Mouse (Mus musculus): Measurements from ENCODE around the gene Zic4. TPM values are rescaled to one million over a fixed set of nuclear protein-coding genes. Genes with fewer than 3 reads are reported as not detected.

Gene Zic4
- polyA plus RNA-seq, 1 experiment from 2014 or later, result 0.06 TPM

- Histone ChIP-seq H3K27me3 (replicated peaks) (peaks cover 88% of the 10 kb centered on the region), H3K4me2 (no peak overlapping the region), H3K9ac (no peak overlapping the region), H3K36me3 (no peaks in the 10 kb centered on the region), H3K4me3 (replicated peaks) (no peak overlapping the region), H3K4me1 (peaks cover 7% of the 10 kb centered on the region), H3K9me3 (no peaks in the 10 kb centered on the region), H3K27ac (no peak overlapping the region)
- ATAC-seq (ENCODE audit: insufficient read depth, low FRiP score, low read depth), result no peak
- WGBS, result 3% methylated on average over 14 of the region's 14 CpGs
Measured at GRCm38 (mm10) chr9:91377036-91377872, 15.0 kb downstream of the Zic4 start.

- Histone ChIP-seq H3K9ac (no peak overlapping the region), H3K27me3 (replicated peaks) (peaks cover 88% of the 10 kb centered on the region), H3K9me3 (no peaks in the 10 kb centered on the region), H3K27ac (no peak overlapping the region), H3K36me3 (no peaks in the 10 kb centered on the region), H3K4me2 (no peak overlapping the region), H3K4me1 (peaks cover 7% of the 10 kb centered on the region), H3K4me3 (replicated peaks) (no peak overlapping the region)
- WGBS, result 0% methylated on average over 16 of the region's 16 CpGs
- ATAC-seq (ENCODE audit: insufficient read depth, low FRiP score, low read depth), result no peak
Measured at GRCm38 (mm10) chr9:91377873-91378150, 15.6 kb downstream of the Zic4 start.

DNA sequence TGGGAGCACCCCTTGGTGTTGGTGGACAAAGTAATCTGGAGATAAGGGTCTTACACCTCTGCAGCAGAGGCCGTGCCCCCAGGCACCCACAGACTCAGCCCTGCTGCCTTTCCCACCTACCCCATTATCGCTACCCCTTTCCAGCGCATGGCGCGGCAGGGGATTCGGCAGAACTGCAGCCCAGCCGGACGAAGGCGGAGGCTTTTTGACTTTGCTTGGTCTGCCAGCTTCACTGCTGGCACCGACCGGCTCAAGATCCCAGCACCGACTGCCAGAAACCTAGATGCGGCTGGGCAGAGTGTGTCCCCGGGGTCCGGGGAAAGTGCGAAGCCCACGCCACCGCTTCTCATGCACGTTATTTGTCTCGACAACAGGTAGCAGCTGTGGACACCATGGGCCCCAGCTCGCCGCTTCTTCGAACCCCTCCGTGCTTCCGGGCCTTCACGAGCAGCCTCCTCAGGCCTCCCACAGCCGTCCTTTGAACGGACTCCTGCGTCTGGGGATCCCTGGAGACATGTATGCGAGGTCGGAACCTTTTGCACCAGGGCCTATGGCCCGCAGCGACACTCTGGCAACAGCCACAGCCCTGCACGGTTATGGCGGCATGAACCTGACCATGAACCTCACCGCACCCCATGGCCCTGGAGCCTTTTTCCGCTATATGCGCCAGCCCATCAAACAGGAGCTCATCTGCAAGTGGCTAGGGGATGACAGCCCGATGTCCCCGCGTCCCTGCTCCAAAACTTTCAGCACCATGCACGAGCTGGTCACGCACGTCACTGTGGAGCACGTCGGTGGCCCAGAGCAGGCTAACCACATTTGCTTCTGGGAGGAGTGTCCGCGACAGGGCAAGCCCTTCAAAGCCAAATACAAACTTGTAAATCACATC, 16.4 kb downstream of the Zic4 start:
- WGBS, result 2% methylated on average over 48 of the region's 48 CpGs
- ATAC-seq (ENCODE audit: insufficient read depth, low FRiP score, low read depth), result no peak

GRCm38 (mm10) chr9:91379300-91379635, 17.1 kb downstream of the Zic4 start:
- Histone ChIP-seq H3K9me3 (no peaks in the 10 kb centered on the region), H3K36me3 (no peaks in the 10 kb centered on the region), H3K4me1 (peaks cover 7% of the 10 kb centered on the region), H3K9ac (no peak overlapping the region), H3K4me3 (replicated peaks) (no peak overlapping the region), H3K4me2 (no peak overlapping the region), H3K27ac (no peak overlapping the region), H3K27me3 (replicated peaks) (peaks cover 91% of the 10 kb centered on the region)
- WGBS, result 1% methylated on average over 8 of the region's 8 CpGs
- no peak for ATAC-seq (ENCODE audit: insufficient read depth, low FRiP score, low read depth)

More for the DNA sequence above, 16.4 kb downstream of the Zic4 start:
- H3K27me3 ChIP-seq (replicated peaks), result peaks cover 91% of the 10 kb centered on the region
- H3K4me1 ChIP-seq, result peaks cover 7% of the 10 kb centered on the region
- H3K9me3 ChIP-seq, result no peaks in the 10 kb centered on the region
- H3K9ac ChIP-seq, result no peak overlapping the region
- no peak overlapping the region for H3K4me3 ChIP-seq (replicated peaks)
- no peaks in the 10 kb centered on the region for H3K36me3 ChIP-seq
- H3K27ac ChIP-seq, result no peak overlapping the region
- H3K4me2 ChIP-seq, result no peak overlapping the region

DNA sequence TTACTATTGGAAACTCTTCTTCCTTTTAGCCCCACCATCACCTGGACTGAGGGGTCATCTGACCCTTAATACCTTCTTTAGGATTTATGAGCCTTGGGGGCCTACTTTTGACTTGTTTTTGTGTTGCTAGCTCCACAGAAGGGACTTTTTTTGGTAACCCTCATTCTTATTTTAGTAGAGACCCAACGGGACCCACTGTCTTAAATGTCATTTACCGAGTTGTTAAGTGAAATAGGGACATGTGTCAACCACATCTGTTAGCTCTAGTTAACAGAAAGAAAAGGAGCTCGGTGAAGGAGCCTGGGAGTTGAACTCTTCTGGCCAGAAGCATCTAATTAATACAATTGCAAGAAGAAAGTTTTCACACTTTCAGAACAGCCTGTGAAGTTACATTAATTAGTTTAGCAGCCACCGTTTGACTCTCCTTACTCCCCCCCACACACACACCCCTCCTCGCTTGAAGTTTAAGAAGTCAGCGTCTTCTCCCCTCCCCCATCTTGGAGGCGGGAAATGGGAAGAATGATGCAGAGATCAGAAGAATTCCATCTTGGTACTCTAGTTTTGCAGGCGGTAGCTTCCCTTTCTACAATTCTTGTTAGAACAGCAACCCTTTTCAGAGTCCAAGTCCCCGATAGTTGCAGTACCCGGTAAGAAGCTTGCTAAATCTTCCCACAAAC, 17.7 kb downstream of the Zic4 start:
- peaks cover 92% of the 10 kb centered on the region for H3K27me3 ChIP-seq (replicated peaks)
- no peak overlapping the region for H3K4me2 ChIP-seq
- no peaks in the 10 kb centered on the region for H3K36me3 ChIP-seq
- H3K4me3 ChIP-seq (replicated peaks), result no peak overlapping the region
- H3K9ac ChIP-seq, result no peak overlapping the region
- H3K27ac ChIP-seq, result no peak overlapping the region
- WGBS, result 1% methylated on average over 10 of the region's 10 CpGs
- ATAC-seq (ENCODE audit: insufficient read depth, low FRiP score, low read depth), result no peak
- H3K4me1 ChIP-seq, result peaks cover 7% of the 10 kb centered on the region
- H3K9me3 ChIP-seq, result no peaks in the 10 kb centered on the region

DNA sequence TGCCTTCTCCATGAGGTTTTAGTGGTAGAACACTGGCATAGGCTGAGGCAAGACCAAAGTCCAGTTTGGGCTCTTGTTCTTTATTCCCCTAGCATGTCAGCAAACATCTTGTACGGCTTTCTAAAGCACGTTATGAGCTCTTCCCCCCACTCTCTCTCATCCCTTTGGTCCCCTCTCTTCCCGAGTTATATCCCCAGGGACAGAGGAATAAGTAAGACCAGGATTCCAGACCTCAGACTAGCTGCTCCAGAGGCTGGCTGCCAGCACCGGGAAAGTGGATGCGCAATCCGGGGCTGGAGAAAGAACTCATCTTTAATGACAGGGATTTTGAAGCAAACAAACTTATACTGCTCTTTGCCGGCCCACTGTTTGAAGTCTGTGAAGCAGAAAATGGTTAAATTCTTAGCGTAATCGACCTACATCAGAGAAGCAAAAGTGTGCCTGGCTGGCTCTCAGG, 18.3 kb downstream of the Zic4 start:
- ATAC-seq (ENCODE audit: insufficient read depth, low FRiP score, low read depth), result no peak
- Histone ChIP-seq H3K4me1 (peaks cover 7% of the 10 kb centered on the region), H3K9ac (no peak overlapping the region), H3K27ac (no peak overlapping the region), H3K9me3 (no peaks in the 10 kb centered on the region), H3K27me3 (replicated peaks) (peaks cover 94% of the 10 kb centered on the region), H3K36me3 (no peaks in the 10 kb centered on the region), H3K4me2 (no peak overlapping the region), H3K4me3 (replicated peaks) (no peak overlapping the region)
- WGBS, result 2% methylated on average over 9 of the region's 9 CpGs

DNA sequence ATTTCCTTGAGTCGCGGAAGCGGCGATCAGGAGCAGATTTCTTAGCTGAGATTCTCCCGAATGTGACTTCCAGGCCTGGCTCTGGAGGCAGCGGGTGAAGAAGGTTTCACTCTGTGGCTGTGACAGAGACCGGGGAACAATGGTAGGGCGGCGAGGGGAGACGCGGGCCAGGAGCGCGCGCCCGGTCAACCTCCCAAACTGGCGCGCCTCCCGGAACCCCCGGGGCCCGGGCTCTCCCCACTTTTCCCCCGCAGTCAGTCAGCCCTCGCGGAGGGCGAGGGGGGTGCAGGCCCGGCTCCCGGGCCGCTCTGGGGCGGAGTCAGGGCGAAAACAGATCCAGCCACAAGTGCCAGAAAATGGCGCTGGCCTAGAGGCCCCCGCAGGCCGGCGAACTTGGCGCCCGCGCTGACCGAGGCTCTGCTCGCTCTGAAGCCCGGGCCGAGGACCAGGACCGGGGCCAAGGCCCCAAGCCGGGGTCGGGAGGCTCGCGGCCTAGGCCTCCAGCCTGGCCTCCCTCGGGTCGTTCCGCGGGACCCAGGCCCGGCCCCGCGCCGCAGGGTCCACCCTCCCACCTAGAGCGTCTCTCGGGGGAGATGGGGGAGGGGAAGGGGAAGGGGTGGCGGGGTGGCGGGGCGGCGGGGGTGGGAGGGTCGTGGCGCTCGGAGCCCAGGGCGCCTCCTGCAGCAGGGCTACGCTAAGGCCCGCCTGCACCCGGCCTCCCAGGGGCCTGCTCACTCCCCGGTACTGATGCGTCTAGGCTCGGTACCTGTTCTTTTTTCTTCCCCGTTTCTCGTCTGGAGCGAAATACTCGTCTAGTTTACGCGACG, 19.3 kb downstream of the Zic4 start:
- H3K4me2 ChIP-seq, result peak overlapping the region; percentile 81
- H3K9me3 ChIP-seq, result no peaks in the 10 kb centered on the region
- H3K4me3 ChIP-seq (replicated peaks), result peak overlapping the region; percentile 45
- no peak overlapping the region for H3K9ac ChIP-seq
- H3K27me3 ChIP-seq (replicated peaks), result peaks cover 95% of the 10 kb centered on the region
- ATAC-seq (ENCODE audit: insufficient read depth, low FRiP score, low read depth), result no peak
- WGBS, result under 1% methylated on average over 64 of the region's 76 CpGs
- peaks cover 7% of the 10 kb centered on the region for H3K4me1 ChIP-seq
- no peak overlapping the region for H3K27ac ChIP-seq
- H3K36me3 ChIP-seq, result no peaks in the 10 kb centered on the region

DNA sequence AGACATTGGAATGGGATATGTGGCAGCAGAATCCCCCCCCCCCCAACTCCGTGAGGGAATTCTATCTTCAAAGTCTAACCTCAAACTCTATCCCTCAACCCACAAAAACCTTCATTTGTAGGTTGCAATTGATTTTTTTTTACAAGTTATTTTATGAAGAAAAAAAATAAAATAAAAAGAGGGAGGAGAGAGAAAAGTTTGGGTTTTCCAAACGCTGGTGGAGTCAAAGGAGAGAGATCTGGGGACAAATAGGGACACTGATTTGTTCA, 19.8 kb downstream of the Zic4 start:
- Histone ChIP-seq H3K4me2 (peak overlapping the region; percentile 81; the same call in 1 of the 2 replicates), H3K36me3 (no peaks in the 10 kb centered on the region), H3K27ac (no peak overlapping the region), H3K4me3 (replicated peaks) (0 out of 2 replicates have a peak overlapping the region, but pooled peaks have one; percentile 45), H3K27me3 (replicated peaks) (peaks cover 95% of the 10 kb centered on the region), H3K9ac (no peak overlapping the region), H3K4me1 (peaks cover 7% of the 10 kb centered on the region), H3K9me3 (no peaks in the 10 kb centered on the region)
- WGBS, result 2% methylated on average over 2 of the region's 2 CpGs
- no peak for ATAC-seq (ENCODE audit: insufficient read depth, low FRiP score, low read depth)

DNA sequence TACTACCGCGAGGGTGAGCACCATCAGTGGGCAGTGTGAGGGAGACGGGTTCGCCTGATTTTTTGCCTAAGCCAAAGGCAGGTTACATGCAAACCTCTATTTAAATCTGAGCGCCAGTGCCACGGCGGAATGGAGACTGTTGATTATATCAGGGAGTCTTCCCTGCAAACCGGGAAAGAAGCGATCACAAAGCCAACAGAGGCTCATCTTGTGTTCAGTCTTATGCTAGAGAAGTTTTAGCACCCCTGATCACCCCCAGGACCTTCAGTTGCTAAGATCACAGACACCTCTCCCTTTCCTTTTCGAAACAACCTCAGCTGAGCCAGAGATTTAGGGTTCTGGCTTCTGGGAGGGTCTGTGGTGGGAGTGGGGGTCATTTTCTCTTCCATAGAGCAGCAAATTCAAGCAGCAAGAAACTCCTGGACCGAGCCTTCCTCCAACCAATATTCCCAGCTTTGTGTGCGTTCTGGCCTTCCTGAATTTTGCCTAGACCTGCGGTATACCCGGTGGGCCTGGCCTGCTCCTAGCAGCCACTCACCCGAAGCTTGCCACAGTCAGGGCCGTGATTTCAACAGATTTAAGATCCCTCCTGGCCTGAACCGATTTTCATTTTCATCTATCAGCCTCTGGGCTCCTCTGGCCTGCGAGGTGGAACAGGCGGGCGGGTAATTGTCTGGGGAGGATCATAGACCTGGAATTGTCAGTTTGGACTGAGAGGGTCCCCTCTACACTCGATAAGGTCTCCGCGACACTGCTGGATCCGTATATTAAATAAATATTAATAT, 20.4 kb downstream of the Zic4 start:
- Histone ChIP-seq H3K36me3 (no peaks in the 10 kb centered on the region), H3K9ac (no peak overlapping the region), H3K4me1 (peaks cover 7% of the 10 kb centered on the region), H3K27me3 (replicated peaks) (peaks cover 95% of the 10 kb centered on the region), H3K27ac (no peak overlapping the region), H3K9me3 (no peaks in the 10 kb centered on the region), H3K4me3 (replicated peaks) (no peak overlapping the region), H3K4me2 (no peak overlapping the region)
- WGBS, result 3% methylated on average over 24 of the region's 24 CpGs
- no peak for ATAC-seq (ENCODE audit: insufficient read depth, low FRiP score, low read depth)

GRCm38 (mm10) chr9:91383441-91384135, 21.4 kb downstream of the Zic4 start:
- Histone ChIP-seq H3K4me3 (replicated peaks) (no peak overlapping the region), H3K27me3 (replicated peaks) (peaks cover 93% of the 10 kb centered on the region), H3K9ac (no peak overlapping the region), H3K36me3 (no peaks in the 10 kb centered on the region), H3K27ac (no peak overlapping the region), H3K4me1 (peaks cover 7% of the 10 kb centered on the region), H3K9me3 (no peaks in the 10 kb centered on the region), H3K4me2 (no peak overlapping the region)
- ATAC-seq (ENCODE audit: insufficient read depth, low FRiP score, low read depth), result no peak
- WGBS, result 3% methylated on average over 28 of the region's 28 CpGs
